Mouse (Mus musculus): ENCODE measurements around the gene Gli2. TPM values are rescaled to one million over a fixed set of nuclear protein-coding genes. Genes with fewer than 3 reads are reported as not detected.

The Gli2 gene
- polyA plus RNA-seq, 1 experiment from 2014 or later: 3.8 TPM

- Histone ChIP-seq H3K4me3 (ENCODE audit: low read depth, low read length) (no peak overlapping the region), H3K9ac (ENCODE audit: low read depth, low read length) (no peak overlapping the region), H3K36me3 (ENCODE audit: control insufficient read depth, insufficient read depth) (no peaks in the 10 kb centered on the region), H3K9me3 (ENCODE audit: control insufficient read depth) (no peaks in the 10 kb centered on the region), H3K27ac (ENCODE audit: low read depth, low read length) (no peak overlapping the region), H3K4me2 (replicated peaks; ENCODE audit: low read depth) (no peak overlapping the region), H3K4me1 (replicated peaks; ENCODE audit: control insufficient read depth, insufficient read depth, low read length) (no peaks in the 10 kb centered on the region), H3K27me3 (replicated peaks; ENCODE audit: control insufficient read depth, insufficient read depth, low read length) (no peaks in the 10 kb centered on the region)
- 84% methylated on average over 3 of the region's 3 CpGs for WGBS
- ATAC-seq: no peak
- no peak for TF ChIP-seq CTCF (IDR thresholded peaks at IDR 0.05; ENCODE audit: low read depth)
These were observed 149.7 kb downstream of the Gli2 start for GRCm38 (mm10) chr1:118903742-118904141.

GRCm38 (mm10) chr1:118901868-118902586, 151.4 kb downstream of the Gli2 start:
- H3K4me2 ChIP-seq (replicated peaks; ENCODE audit: low read depth): no peak overlapping the region
- no peaks in the 10 kb centered on the region for H3K4me1 ChIP-seq (replicated peaks; ENCODE audit: control insufficient read depth, insufficient read depth, low read length)
- no peak for ATAC-seq
- H3K4me3 ChIP-seq (ENCODE audit: low read depth, low read length): no peak overlapping the region
- H3K9me3 ChIP-seq (ENCODE audit: control insufficient read depth): no peaks in the 10 kb centered on the region
- no peak overlapping the region for H3K9ac ChIP-seq (ENCODE audit: low read depth, low read length)
- no peaks in the 10 kb centered on the region for H3K36me3 ChIP-seq (ENCODE audit: control insufficient read depth, insufficient read depth)
- no peak overlapping the region for H3K27ac ChIP-seq (ENCODE audit: low read depth, low read length)
- no peaks in the 10 kb centered on the region for H3K27me3 ChIP-seq (replicated peaks; ENCODE audit: control insufficient read depth, insufficient read depth, low read length)
- WGBS: 49% methylated on average over 8 of the region's 8 CpGs
- no peak for TF ChIP-seq CTCF (IDR thresholded peaks at IDR 0.05; ENCODE audit: low read depth)

- Histone ChIP-seq H3K9ac (ENCODE audit: low read depth, low read length) (no peak overlapping the region), H3K27me3 (replicated peaks; ENCODE audit: control insufficient read depth, insufficient read depth, low read length) (no peaks in the 10 kb centered on the region), H3K4me1 (replicated peaks; ENCODE audit: control insufficient read depth, insufficient read depth, low read length) (no peaks in the 10 kb centered on the region), H3K9me3 (ENCODE audit: control insufficient read depth) (no peaks in the 10 kb centered on the region), H3K4me3 (ENCODE audit: low read depth, low read length) (no peak overlapping the region), H3K36me3 (ENCODE audit: control insufficient read depth, insufficient read depth) (no peaks in the 10 kb centered on the region), H3K4me2 (replicated peaks; ENCODE audit: low read depth) (no peak overlapping the region), H3K27ac (ENCODE audit: low read depth, low read length) (no peak overlapping the region)
- no peak for TF ChIP-seq CTCF (IDR thresholded peaks at IDR 0.05; ENCODE audit: low read depth)
- no peak for ATAC-seq
- WGBS: 77% methylated on average over 3 of the region's 3 CpGs
These were observed 155.1 kb downstream of the Gli2 start for GRCm38 (mm10) chr1:118898351-118898750.

GRCm38 (mm10) chr1:118895026-118895762, 158.2 kb downstream of the Gli2 start:
- Histone ChIP-seq H3K9me3 (ENCODE audit: control insufficient read depth) (no peaks in the 10 kb centered on the region), H3K4me1 (replicated peaks; ENCODE audit: control insufficient read depth, insufficient read depth, low read length) (no peaks in the 10 kb centered on the region), H3K36me3 (ENCODE audit: control insufficient read depth, insufficient read depth) (no peaks in the 10 kb centered on the region), H3K4me3 (ENCODE audit: low read depth, low read length) (no peak overlapping the region), H3K4me2 (replicated peaks; ENCODE audit: low read depth) (no peak overlapping the region), H3K27ac (ENCODE audit: low read depth, low read length) (no peak overlapping the region), H3K27me3 (replicated peaks; ENCODE audit: control insufficient read depth, insufficient read depth, low read length) (no peaks in the 10 kb centered on the region), H3K9ac (ENCODE audit: low read depth, low read length) (no peak overlapping the region)
- no peak for ATAC-seq
- no peak for TF ChIP-seq CTCF (IDR thresholded peaks at IDR 0.05; ENCODE audit: low read depth)
- WGBS: 78% methylated on average over 9 of the region's 9 CpGs

- Histone ChIP-seq H3K4me3 (ENCODE audit: low read depth, low read length) (no peak overlapping the region), H3K36me3 (ENCODE audit: control insufficient read depth, insufficient read depth) (no peaks in the 10 kb centered on the region), H3K4me2 (replicated peaks; ENCODE audit: low read depth) (no peak overlapping the region), H3K9me3 (ENCODE audit: control insufficient read depth) (no peaks in the 10 kb centered on the region), H3K9ac (ENCODE audit: low read depth, low read length) (no peak overlapping the region), H3K27me3 (replicated peaks; ENCODE audit: control insufficient read depth, insufficient read depth, low read length) (no peaks in the 10 kb centered on the region; the same call in 1 of the 2 replicates), H3K4me1 (replicated peaks; ENCODE audit: control insufficient read depth, insufficient read depth, low read length) (no peaks in the 10 kb centered on the region), H3K27ac (ENCODE audit: low read depth, low read length) (no peak overlapping the region)
- ATAC-seq: no peak
- 76% methylated on average over 5 of the region's 5 CpGs for WGBS
- TF ChIP-seq CTCF (IDR thresholded peaks at IDR 0.05; ENCODE audit: low read depth): no peak
These were observed 162.0 kb downstream of the Gli2 start for GRCm38 (mm10) chr1:118891395-118891794.

GRCm38 (mm10) chr1:118890125-118890875, 163.1 kb downstream of the Gli2 start:
- WGBS: 67% methylated on average over 14 of the region's 14 CpGs
- no peaks in the 10 kb centered on the region for H3K9me3 ChIP-seq (ENCODE audit: control insufficient read depth)
- H3K27ac ChIP-seq (ENCODE audit: low read depth, low read length): no peak overlapping the region
- no peak overlapping the region for H3K4me3 ChIP-seq (ENCODE audit: low read depth, low read length)
- H3K36me3 ChIP-seq (ENCODE audit: control insufficient read depth, insufficient read depth): no peaks in the 10 kb centered on the region
- H3K4me1 ChIP-seq (replicated peaks; ENCODE audit: control insufficient read depth, insufficient read depth, low read length): no peaks in the 10 kb centered on the region
- no peak overlapping the region for H3K9ac ChIP-seq (ENCODE audit: low read depth, low read length)
- H3K4me2 ChIP-seq (replicated peaks; ENCODE audit: low read depth): no peak overlapping the region
- no peak for ATAC-seq
- no peak for TF ChIP-seq CTCF (IDR thresholded peaks at IDR 0.05; ENCODE audit: low read depth)
- no peaks in the 10 kb centered on the region; the same call in 1 of the 2 replicates for H3K27me3 ChIP-seq (replicated peaks; ENCODE audit: control insufficient read depth, insufficient read depth, low read length)
